Comparison of ENCODE assay signal across 17 mouse cellular contexts in the genomic region with DNA sequence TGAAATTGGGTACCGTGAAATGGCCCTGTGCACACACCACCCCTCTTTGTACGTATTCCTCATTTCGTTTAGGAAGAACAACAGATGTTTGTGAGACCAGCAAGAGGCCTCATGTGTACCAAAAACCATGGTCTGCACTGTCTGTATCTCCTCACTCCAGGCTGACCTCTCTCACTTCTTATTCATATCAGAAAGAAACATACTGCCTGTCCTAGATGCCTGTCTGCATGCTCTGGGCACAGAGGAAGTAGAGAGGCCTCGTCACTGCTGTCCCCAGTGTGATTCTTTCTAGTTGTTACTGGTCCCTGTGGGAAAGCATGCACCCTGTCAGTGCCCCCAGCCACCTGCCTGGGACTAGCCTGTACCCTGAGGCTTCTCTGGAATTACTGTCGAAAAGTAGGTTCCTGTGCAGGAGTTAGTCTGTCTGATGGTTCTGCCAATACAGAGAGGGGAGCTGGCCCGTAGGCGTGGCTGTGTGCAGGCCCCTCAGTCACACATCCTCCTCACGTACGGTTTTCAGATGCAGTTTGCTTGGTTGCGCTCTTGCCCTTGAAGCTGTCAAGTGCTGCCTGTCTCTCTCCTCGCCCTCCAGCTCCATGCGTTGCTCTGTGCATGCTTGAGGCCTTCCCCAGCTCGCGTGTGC.
DNase-seq lines count a peak whose midpoint lies in the region; ATAC-seq and TF ChIP-seq lines count a peak whose summit lies in the region.
"Had no signal": no experiment of that assay in that cellular context is flagged by ENCODE, and none has a peak within 500 bp of the region (broad histone marks: within the 10 kb centered on the region; RNA-seq: fewer than 3 reads in every experiment).

No protein-coding gene starts in this region.

- intact Hi-C loops in heart, postnatal 14 days (cut with DNase I), result no loop called here

- H3K9ac ChIP-seq in heart, embryonic 14.5 days (ENCODE audit: low read length), result peak overlapping the region; percentile 1; the same call in 1 of the 2 replicates
- H3K9ac ChIP-seq in stomach, embryonic 15.5 days, result no peak overlapping the region
- no peak overlapping the region for H3K9ac ChIP-seq in stomach, postnatal 0 days (ENCODE audit: low read length)
- peak overlapping the region; percentile 32 for H3K9ac ChIP-seq in liver, embryonic 12.5 days
- H3K9ac ChIP-seq: hindbrain, embryonic 14.5 days; limb, embryonic 15.5 days had no signal

- 69% methylated on average over 14 of the region's 14 CpGs for WGBS in heart, embryonic 14.5 days
- WGBS in stomach, embryonic 15.5 days, result 84% methylated on average over 14 of the region's 14 CpGs
- 85% methylated on average over 14 of the region's 14 CpGs for WGBS in stomach, postnatal 0 days
- 44% methylated on average over 14 of the region's 14 CpGs for WGBS in liver, embryonic 12.5 days (ENCODE audit: insufficient replicate concordance)

- H3K4me1 ChIP-seq in heart, embryonic 14.5 days (ENCODE audit: control insufficient read depth in 2 of 2, insufficient read depth in 2 of 2, low read length in 2 of 2), result peaks cover 11 to 33% of the 10 kb centered on the region in 2 experiments
- H3K4me1 ChIP-seq in stomach, embryonic 15.5 days, result no peaks in the 10 kb centered on the region
- no peaks in the 10 kb centered on the region for H3K4me1 ChIP-seq in stomach, postnatal 0 days (replicated peaks; ENCODE audit: control insufficient read depth, insufficient read depth)
- H3K4me1 ChIP-seq in liver, embryonic 12.5 days, result peaks cover 71% of the 10 kb centered on the region
- H3K4me1 ChIP-seq: limb, embryonic 15.5 days had no signal

- TF ChIP-seq CTCF in stomach, postnatal 0 days (IDR thresholded peaks at IDR 0.05; ENCODE audit: low read depth), result no peak

- no peak overlapping the region for H3K4me3 ChIP-seq in heart, embryonic 14.5 days (ENCODE audit: control insufficient read depth in 1 of 2, insufficient read depth in 1 of 2, low read depth in 1 of 2, low read length in 2 of 2)
- H3K4me3 ChIP-seq in stomach, embryonic 15.5 days (replicated peaks), result no peak overlapping the region
- no peak overlapping the region for H3K4me3 ChIP-seq in stomach, postnatal 0 days (ENCODE audit: low read depth, low read length)
- 0 out of 2 replicates have a peak overlapping the region, but pooled peaks have one; percentile 9 for H3K4me3 ChIP-seq in liver, embryonic 12.5 days
- H3K4me3 ChIP-seq: limb, embryonic 15.5 days had no signal

- H3K4me2 ChIP-seq in heart, embryonic 14.5 days (ENCODE audit: low read length), result no peak overlapping the region
- no peak overlapping the region for H3K4me2 ChIP-seq in stomach, embryonic 15.5 days
- no peak overlapping the region for H3K4me2 ChIP-seq in stomach, postnatal 0 days (replicated peaks; ENCODE audit: low read depth)
- H3K4me2 ChIP-seq in liver, embryonic 12.5 days, result peak overlapping the region; percentile 51
- H3K4me2 ChIP-seq: hindbrain, embryonic 14.5 days; limb, embryonic 15.5 days had no signal

- no peak for DNase-seq in heart, postnatal 14 days
- no peak for DNase-seq in stomach, postnatal 0 days (ENCODE audit: low spot score)
- no peak for DNase-seq in cerebellum, postnatal 4 days (ENCODE audit: low spot score in 2 of 2)
- no peak for DNase-seq in urinary bladder, postnatal 25 days (ENCODE audit: low spot score)
- no peak for DNase-seq in T-cell, adult 2 months (ENCODE audit: low spot score)
- DNase-seq: cerebellum, postnatal 25 days; gastrocnemius, postnatal 36 days; kidney, adult 18-20 months; kidney, postnatal 36 days had no signal

- ATAC-seq in heart, embryonic 14.5 days (ENCODE audit: insufficient number of reproducible peaks, insufficient read depth, low FRiP score, low read depth), result no peak
- peak; percentile 74 for ATAC-seq in stomach, embryonic 15.5 days (ENCODE audit: insufficient read depth, low FRiP score, low read depth)
- ATAC-seq in stomach, postnatal 0 days (ENCODE audit: low FRiP score, low TSS enrichment), result no peak
- peak; percentile 96 for ATAC-seq in liver, embryonic 12.5 days
- ATAC-seq: activated CD4-positive, CD25-positive, alpha-beta regulatory T cell, adult 4 months; midbrain, embryonic 16.5 days had no signal

- H3K36me3 ChIP-seq in heart, embryonic 14.5 days (ENCODE audit: control insufficient read depth, insufficient read depth, low read length), result peaks cover 96% of the 10 kb centered on the region
- H3K36me3 ChIP-seq in stomach, embryonic 15.5 days, result peaks cover 43% of the 10 kb centered on the region
- H3K36me3 ChIP-seq in stomach, postnatal 0 days (ENCODE audit: control insufficient read depth, insufficient read depth, low read length), result peaks cover 44% of the 10 kb centered on the region
- peaks cover 97% of the 10 kb centered on the region for H3K36me3 ChIP-seq in liver, embryonic 12.5 days

- TF ChIP-seq EP300 in stomach, postnatal 0 days (optimal IDR thresholded peaks at IDR 0.05), result no peak

- H3K9me3 ChIP-seq in heart, embryonic 14.5 days (ENCODE audit: control insufficient read depth, low read length), result no peaks in the 10 kb centered on the region
- no peaks in the 10 kb centered on the region for H3K9me3 ChIP-seq in stomach, embryonic 15.5 days
- H3K9me3 ChIP-seq in stomach, postnatal 0 days (ENCODE audit: control insufficient read depth, low read length), result no peaks in the 10 kb centered on the region
- no peaks in the 10 kb centered on the region for H3K9me3 ChIP-seq in liver, embryonic 12.5 days (replicated peaks)
- H3K9me3 ChIP-seq: limb, embryonic 15.5 days had no signal

- no peaks in the 10 kb centered on the region for H3K27me3 ChIP-seq in heart, embryonic 14.5 days (ENCODE audit: control insufficient read depth, insufficient read depth, low read length)
- no peaks in the 10 kb centered on the region for H3K27me3 ChIP-seq in stomach, embryonic 15.5 days (replicated peaks)
- H3K27me3 ChIP-seq in stomach, postnatal 0 days (ENCODE audit: control insufficient read depth, insufficient read depth, low read length), result no peaks in the 10 kb centered on the region
- H3K27me3 ChIP-seq in liver, embryonic 12.5 days (replicated peaks), result no peaks in the 10 kb centered on the region
- H3K27me3 ChIP-seq: limb, embryonic 15.5 days had no signal

- H3K27ac ChIP-seq in heart, embryonic 14.5 days (replicated peaks in 1 of 2; ENCODE audit: control insufficient read depth in 1 of 2, insufficient read depth in 1 of 2, low read depth in 2 of 2, low read length in 2 of 2), result no peak overlapping the region; a peak in 1 of 4 replicates
- H3K27ac ChIP-seq in stomach, embryonic 15.5 days, result no peak overlapping the region
- no peak overlapping the region for H3K27ac ChIP-seq in stomach, postnatal 0 days (replicated peaks)
- H3K27ac ChIP-seq in liver, embryonic 12.5 days, result peak overlapping the region; percentile 83
- H3K27ac ChIP-seq: hindbrain, embryonic 14.5 days; limb, embryonic 15.5 days; macrophage had no signal

Comparison
In these comparisons a context has a peak if more than half of its experiments do, and no peak if none do; other contexts are left out.
1. ATAC-seq: peak in stomach, embryonic 15.5 days (single experiment) and liver, embryonic 12.5 days (single experiment); none in heart, embryonic 14.5 days (single experiment) and stomach, postnatal 0 days (single experiment).
2. H3K9ac ChIP-seq: peak in heart, embryonic 14.5 days (single experiment) and liver, embryonic 12.5 days (single experiment); none in stomach, embryonic 15.5 days (single experiment) and stomach, postnatal 0 days (single experiment).